ENCODE assay signal across 20 mouse cellular contexts in genomic region chr16:91686369-91686768, GRCm38 (mm10). TPM values are rescaled to one million over a fixed set of nuclear protein-coding genes. Genes with fewer than 3 reads are reported as not detected.
DNase-seq lines count a peak whose midpoint lies in the region; ATAC-seq and TF ChIP-seq lines count a peak whose summit lies in the region.
"Had no signal": no experiment of that assay in that cellular context is flagged by ENCODE, and none has a peak within 500 bp of the region (broad histone marks: within the 10 kb centered on the region; RNA-seq: fewer than 3 reads in every experiment).

No protein-coding gene starts in this region.

- H3K4me3 ChIP-seq in limb, embryonic 13.5 days, result no peak overlapping the region
- no peak overlapping the region for H3K4me3 ChIP-seq in limb, embryonic 10.5 days
- no peak overlapping the region; a peak in 1 of 4 replicates for H3K4me3 ChIP-seq in liver, embryonic 14.5 days (ENCODE audit: insufficient read depth in 1 of 2, low read depth in 2 of 2, low read length in 2 of 2)
- no peak overlapping the region for H3K4me3 ChIP-seq in liver, embryonic 11.5 days (ENCODE audit: low read depth, low read length)
- H3K4me3 ChIP-seq: forebrain, embryonic 15.5 days; heart, adult 2 months; heart, embryonic 10.5 days had no signal

- no peak for TF ChIP-seq EP300 in liver, embryonic 14.5 days (IDR thresholded peaks at IDR 0.05; ENCODE audit: low read depth)

- H3K4me1 ChIP-seq in limb, embryonic 13.5 days, result peaks cover 18% of the 10 kb centered on the region
- H3K4me1 ChIP-seq in limb, embryonic 10.5 days, result peaks cover 16% of the 10 kb centered on the region
- peaks cover 18 to 20% of the 10 kb centered on the region in 2 experiments for H3K4me1 ChIP-seq in liver, embryonic 14.5 days (replicated peaks; ENCODE audit: control insufficient read depth in 2 of 2, insufficient read depth in 2 of 2, low read length in 1 of 2)
- peaks cover 18% of the 10 kb centered on the region for H3K4me1 ChIP-seq in liver, embryonic 11.5 days (replicated peaks; ENCODE audit: control insufficient read depth, insufficient read depth, low read length)

- WGBS in limb, embryonic 13.5 days, result 84% methylated on average over 5 of the region's 5 CpGs
- WGBS in limb, embryonic 10.5 days, result 93% methylated on average over 5 of the region's 5 CpGs
- WGBS in liver, embryonic 14.5 days (ENCODE audit: insufficient replicate concordance), result 74% methylated on average over 5 of the region's 5 CpGs
- WGBS in liver, embryonic 11.5 days, result 77% methylated on average over 5 of the region's 5 CpGs

- no peaks in the 10 kb centered on the region for H3K27me3 ChIP-seq in limb, embryonic 13.5 days
- no peaks in the 10 kb centered on the region for H3K27me3 ChIP-seq in limb, embryonic 10.5 days (ENCODE audit: low read depth, poor library complexity, severe bottlenecking)
- no peaks in the 10 kb centered on the region for H3K27me3 ChIP-seq in liver, embryonic 14.5 days (ENCODE audit: control insufficient read depth, insufficient read depth, low read length)
- no peaks in the 10 kb centered on the region for H3K27me3 ChIP-seq in liver, embryonic 11.5 days (replicated peaks; ENCODE audit: control insufficient read depth, insufficient read depth, low read length)
- H3K27me3 ChIP-seq: forebrain, embryonic 12.5 days; forebrain, embryonic 15.5 days had no signal

- intact Hi-C loops in heart, postnatal 14 days (cut with DNase I), result no loop called here

- H3K4me2 ChIP-seq in limb, embryonic 13.5 days (replicated peaks), result no peak overlapping the region
- peak overlapping the region; percentile 94 for H3K4me2 ChIP-seq in liver, embryonic 14.5 days (ENCODE audit: low read depth)
- H3K4me2 ChIP-seq in liver, embryonic 11.5 days, result no peak overlapping the region
- H3K4me2 ChIP-seq: forebrain, embryonic 15.5 days; hindbrain, embryonic 14.5 days had no signal

- no peak for TF ChIP-seq CTCF in liver, embryonic 14.5 days (IDR thresholded peaks at IDR 0.05; ENCODE audit: low read depth)

- ATAC-seq in limb, embryonic 13.5 days (ENCODE audit: low FRiP score, low read depth), result no peak
- no peak for ATAC-seq in liver, embryonic 14.5 days (ENCODE audit: insufficient read depth)
- no peak for ATAC-seq in liver, embryonic 11.5 days (replicated peaks; ENCODE audit: low FRiP score)
- ATAC-seq: forebrain, embryonic 15.5 days; hindbrain, postnatal 0 days had no signal

- H3K9ac ChIP-seq in limb, embryonic 13.5 days, result 0 out of 2 replicates have a peak overlapping the region, but pooled peaks have one; percentile 39
- no peak overlapping the region for H3K9ac ChIP-seq in liver, embryonic 14.5 days (replicated peaks)
- no peak overlapping the region for H3K9ac ChIP-seq in liver, embryonic 11.5 days (ENCODE audit: low read depth, low read length)
- H3K9ac ChIP-seq: forebrain, embryonic 12.5 days; forebrain, embryonic 15.5 days; hindbrain, embryonic 14.5 days had no signal

- no peak overlapping the region for H3K27ac ChIP-seq in limb, embryonic 13.5 days
- H3K27ac ChIP-seq in limb, embryonic 10.5 days, result no peak overlapping the region
- H3K27ac ChIP-seq in liver, embryonic 14.5 days, result no peak overlapping the region
- H3K27ac ChIP-seq in liver, embryonic 11.5 days (ENCODE audit: low read depth, low read length), result no peak overlapping the region
- H3K27ac ChIP-seq: forebrain, embryonic 12.5 days; forebrain, embryonic 15.5 days; heart, adult 2 months; heart, embryonic 10.5 days; hindbrain, embryonic 14.5 days; hindbrain, postnatal 0 days had no signal

- peaks cover 46% of the 10 kb centered on the region for H3K36me3 ChIP-seq in limb, embryonic 13.5 days
- H3K36me3 ChIP-seq in limb, embryonic 10.5 days, result peaks cover 47% of the 10 kb centered on the region
- peaks cover 45% of the 10 kb centered on the region for H3K36me3 ChIP-seq in liver, embryonic 14.5 days (replicated peaks; ENCODE audit: control insufficient read depth, insufficient read depth, low read depth)
- peaks cover 20% of the 10 kb centered on the region for H3K36me3 ChIP-seq in liver, embryonic 11.5 days (ENCODE audit: control insufficient read depth, insufficient read depth, low read length)

- H3K9me3 ChIP-seq in limb, embryonic 13.5 days, result no peaks in the 10 kb centered on the region
- H3K9me3 ChIP-seq in limb, embryonic 10.5 days (replicated peaks), result no peaks in the 10 kb centered on the region
- no peaks in the 10 kb centered on the region for H3K9me3 ChIP-seq in liver, embryonic 14.5 days (ENCODE audit: control insufficient read depth, low read length)
- no peaks in the 10 kb centered on the region for H3K9me3 ChIP-seq in liver, embryonic 11.5 days (ENCODE audit: control insufficient read depth, low read length)
- H3K9me3 ChIP-seq: forebrain, embryonic 12.5 days; forebrain, embryonic 15.5 days; heart, embryonic 10.5 days had no signal

- peak; percentile 69 for DNase-seq in heart, adult 11 months
- DNase-seq in heart, postnatal 14 days, result no peak
- DNase-seq in limb, embryonic 10.5 days (ENCODE audit: low spot score), result no peak
- no peak for DNase-seq in liver, embryonic 14.5 days (ENCODE audit: low read depth in 3 of 3, low spot score in 3 of 3)
- no peak for DNase-seq in liver, embryonic 11.5 days (ENCODE audit: low spot score)
- DNase-seq in adrenal gland, adult 8-10 months, result no peak
- DNase-seq: adrenal gland, adult 2 months; adrenal gland, postnatal 36 days; cerebellum, adult 18-20 months; cerebellum, adult 9-10 months; cerebellum, postnatal 14 days; gastrocnemius, postnatal 25 days; heart, adult 2 months; heart, postnatal 36 days had no signal

RNA-seq across cellular contexts. Expression of gene Donson, which starts 2.2 kb away (rescaled TPM):
- total RNA-seq in heart, postnatal 14 days (2021), result 1 to 10 TPM; 3.3 to 6.4 TPM
- 22.1 and 23.2 TPM in 2 replicates for polyA plus RNA-seq in limb, embryonic 13.5 days (2015; fragmentation: Nextera tagmentation; extraction: Ambion mirVana)
- 41.0 and 43.2 TPM in 2 replicates for polyA plus RNA-seq in limb, embryonic 10.5 days (2016; fragmentation: Nextera tagmentation; extraction: Ambion mirVana)
- 13.8 and 26.2 TPM in 2 replicates for polyA plus RNA-seq in liver, embryonic 14.5 days (2012; rRNA removed)
- polyA plus RNA-seq in liver, embryonic 14.5 days (2014; fragmentation: Nextera tagmentation; extraction: Ambion mirVana), result 32.0 and 32.8 TPM in 2 replicates
- polyA plus RNA-seq in liver, embryonic 11.5 days (2014; fragmentation: Nextera tagmentation; extraction: Ambion mirVana), result 38.3 and 44.4 TPM in 2 replicates
- total RNA-seq in adrenal gland, adult 8-10 months (2022), result 10 to 100 TPM in 1 of 4 experiments, 1 to 10 TPM in 3; 4.0 to 13.1 (median 7.2) TPM

RNA-seq across cellular contexts. Expression of gene Son, which starts 39.1 kb away (rescaled TPM):
- total RNA-seq in heart, postnatal 14 days (2021), result 100 to 1,000 TPM; 175 to 187 TPM
- 154 and 161 TPM in 2 replicates for polyA plus RNA-seq in limb, embryonic 13.5 days (2015; fragmentation: Nextera tagmentation; extraction: Ambion mirVana)
- 105 and 122 TPM in 2 replicates for polyA plus RNA-seq in limb, embryonic 10.5 days (2016; fragmentation: Nextera tagmentation; extraction: Ambion mirVana)
- 48.2 and 64.2 TPM in 2 replicates for polyA plus RNA-seq in liver, embryonic 14.5 days (2012; rRNA removed)
- polyA plus RNA-seq in liver, embryonic 14.5 days (2014; fragmentation: Nextera tagmentation; extraction: Ambion mirVana), result 42.9 and 45.0 TPM in 2 replicates
- 90.9 and 101 TPM in 2 replicates for polyA plus RNA-seq in liver, embryonic 11.5 days (2014; fragmentation: Nextera tagmentation; extraction: Ambion mirVana)
- 100 to 1,000 TPM; 235 to 405 (median 309) TPM for total RNA-seq in adrenal gland, adult 8-10 months (2022)

RNA-seq across cellular contexts. Expression of gene Gart, which starts 39.6 kb away (rescaled TPM):
- 10 to 100 TPM; 52.8 to 56.6 TPM for total RNA-seq in heart, postnatal 14 days (2021)
- polyA plus RNA-seq in limb, embryonic 13.5 days (2015; fragmentation: Nextera tagmentation; extraction: Ambion mirVana), result 110 and 114 TPM in 2 replicates
- polyA plus RNA-seq in limb, embryonic 10.5 days (2016; fragmentation: Nextera tagmentation; extraction: Ambion mirVana), result 178 and 199 TPM in 2 replicates
- 35.1 and 42.3 TPM in 2 replicates for polyA plus RNA-seq in liver, embryonic 14.5 days (2012; rRNA removed)
- polyA plus RNA-seq in liver, embryonic 14.5 days (2014; fragmentation: Nextera tagmentation; extraction: Ambion mirVana), result 61.3 and 75.1 TPM in 2 replicates
- 227 and 251 TPM in 2 replicates for polyA plus RNA-seq in liver, embryonic 11.5 days (2014; fragmentation: Nextera tagmentation; extraction: Ambion mirVana)
- total RNA-seq in adrenal gland, adult 8-10 months (2022), result 100 to 1,000 TPM; 112 to 153 (median 129) TPM

RNA-seq across cellular contexts. Expression of gene Cryzl1, which starts 42.4 kb away (rescaled TPM):
- total RNA-seq in heart, postnatal 14 days (2021), result 10 to 100 TPM; 23.6 to 26.4 TPM
- polyA plus RNA-seq in limb, embryonic 13.5 days (2015; fragmentation: Nextera tagmentation; extraction: Ambion mirVana), result 71.9 and 75.4 TPM in 2 replicates
- 54.5 and 61.3 TPM in 2 replicates for polyA plus RNA-seq in limb, embryonic 10.5 days (2016; fragmentation: Nextera tagmentation; extraction: Ambion mirVana)
- 12.1 and 17.9 TPM in 2 replicates for polyA plus RNA-seq in liver, embryonic 14.5 days (2012; rRNA removed)
- 29.7 and 32.3 TPM in 2 replicates for polyA plus RNA-seq in liver, embryonic 14.5 days (2014; fragmentation: Nextera tagmentation; extraction: Ambion mirVana)
- 56.4 and 57.7 TPM in 2 replicates for polyA plus RNA-seq in liver, embryonic 11.5 days (2014; fragmentation: Nextera tagmentation; extraction: Ambion mirVana)
- 10 to 100 TPM; 49.9 to 75.8 (median 63.0) TPM for total RNA-seq in adrenal gland, adult 8-10 months (2022)

RNA-seq across cellular contexts. Expression of gene Itsn1, which starts 42.7 kb away (rescaled TPM):
- total RNA-seq in heart, postnatal 14 days (2021), result 10 to 100 TPM; 40.5 to 53.6 TPM
- polyA plus RNA-seq in limb, embryonic 13.5 days (2015; fragmentation: Nextera tagmentation; extraction: Ambion mirVana), result 27.4 and 27.7 TPM in 2 replicates
- 33.1 and 34.5 TPM in 2 replicates for polyA plus RNA-seq in limb, embryonic 10.5 days (2016; fragmentation: Nextera tagmentation; extraction: Ambion mirVana)
- 46.8 and 54.4 TPM in 2 replicates for polyA plus RNA-seq in liver, embryonic 14.5 days (2012; rRNA removed)
- 30.6 and 31.4 TPM in 2 replicates for polyA plus RNA-seq in liver, embryonic 14.5 days (2014; fragmentation: Nextera tagmentation; extraction: Ambion mirVana)
- 24.0 and 24.5 TPM in 2 replicates for polyA plus RNA-seq in liver, embryonic 11.5 days (2014; fragmentation: Nextera tagmentation; extraction: Ambion mirVana)
- total RNA-seq in adrenal gland, adult 8-10 months (2022), result 10 to 100 TPM; 43.3 to 68.5 (median 55.7) TPM
